Mouse (Mus musculus) kidney, postnatal 25 days (tissue): Measurements from ENCODE around the gene AC129217.1.
"Not testable (repeated sequence)": the region's sequence is repeated elsewhere in the genome, so short reads cannot be mapped to it uniquely, and the experiment has no call there.

Experiments used
- DNase-seq, 2 experiments: peaks; one replicate each; pipeline ENCODE4 v3.0.0; 2021; ENCODE audit warnings: mixed read lengths in 2 of 2

Gene AC129217.1

DNA sequence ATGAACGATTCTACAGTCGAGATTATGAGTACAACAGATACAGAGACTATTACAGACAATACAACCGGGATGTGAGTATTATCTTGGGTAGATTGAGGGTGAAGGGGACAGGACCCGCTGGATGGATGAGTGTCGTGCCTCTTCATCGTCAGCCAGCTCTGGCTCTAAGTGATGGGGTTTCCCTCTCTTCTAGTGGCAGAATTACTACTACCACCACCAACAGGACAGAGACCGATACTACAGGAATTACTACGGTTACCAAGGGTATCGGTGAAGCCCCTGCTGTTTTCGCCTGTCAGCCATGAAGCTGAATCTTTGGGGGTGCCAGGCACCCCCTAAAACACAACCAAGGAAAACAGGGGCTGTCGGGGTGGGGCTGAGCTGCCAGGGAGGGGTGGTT is 1.7 kb downstream of the AC129217.1 start:
- DNase-seq: no peak

DNA sequence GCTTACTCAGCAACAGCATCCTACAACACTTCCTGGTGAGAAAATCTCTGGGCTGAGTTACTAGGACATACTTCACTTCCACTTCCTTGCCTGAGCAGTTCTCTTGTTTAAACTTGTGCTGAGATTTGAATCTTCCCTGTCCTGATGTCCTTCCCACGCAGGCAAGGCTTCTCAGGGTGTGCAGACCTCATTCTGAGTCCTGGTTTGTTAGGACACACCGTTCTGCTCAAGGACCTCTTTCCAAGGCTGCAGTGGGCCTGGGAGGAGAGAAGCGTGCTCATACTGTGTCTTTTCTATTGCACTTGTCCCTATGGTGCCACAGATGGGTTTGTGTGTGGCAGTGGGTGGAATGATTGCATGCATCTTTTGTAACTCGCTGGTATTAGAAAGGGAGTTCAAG is 3.4 kb downstream of the AC129217.1 start:
- no peak for DNase-seq

DNA sequence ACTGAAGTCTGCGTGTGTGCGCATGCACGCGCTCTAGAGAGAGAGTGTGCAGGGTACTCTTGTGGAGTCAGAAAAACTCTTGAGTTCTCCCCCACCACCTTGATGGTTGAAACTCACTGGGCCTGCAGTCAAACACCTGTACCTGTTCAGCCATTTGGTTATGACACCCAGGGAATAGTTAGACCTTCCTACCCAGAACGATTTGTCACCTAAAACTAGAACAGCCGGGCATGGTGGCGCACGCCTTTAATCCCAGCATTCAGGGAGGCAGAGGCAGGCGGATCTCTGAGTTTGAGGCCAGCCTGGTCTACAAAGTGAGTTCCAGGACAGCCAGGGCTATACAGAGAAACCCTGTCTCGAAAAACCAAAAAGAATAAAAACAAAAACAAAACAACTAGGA is 6.8 kb downstream of the AC129217.1 start:
- peak in 1 of 2 experiments; percentile 37 for DNase-seq

DNA sequence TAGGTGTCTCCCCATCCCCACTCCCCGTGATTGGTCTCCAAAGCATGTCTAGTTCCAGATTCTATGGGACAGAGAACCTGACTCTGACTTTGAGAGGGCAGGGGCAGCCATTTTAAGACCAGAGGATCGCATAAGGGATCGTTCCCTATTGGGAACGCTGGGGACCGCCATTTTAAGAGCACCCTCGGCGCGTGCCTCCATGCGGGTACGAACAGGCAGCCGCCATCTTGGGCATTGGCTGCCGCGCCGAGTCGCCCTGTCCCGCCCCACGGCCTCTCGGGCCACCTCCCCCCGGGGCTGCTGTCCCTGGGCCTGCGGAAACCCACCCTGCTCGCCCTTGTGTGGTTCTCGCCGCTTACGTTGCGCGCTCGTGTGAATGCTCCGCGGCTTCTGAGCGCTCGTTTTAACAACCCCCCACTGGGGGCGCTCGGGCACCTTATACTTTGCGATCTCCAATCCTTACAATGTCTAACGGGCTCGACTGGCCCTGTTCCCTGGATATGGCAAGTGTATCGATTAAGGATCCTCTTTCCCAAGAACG is 7.7 kb downstream of the AC129217.1 start, which contains the start of gene Bscl2:
Gene Bscl2, plus strand, starts transcription at position 217 of the 541 bp plus-strand sequence.
- peak; percentile 87 to 90 for DNase-seq

DNA sequence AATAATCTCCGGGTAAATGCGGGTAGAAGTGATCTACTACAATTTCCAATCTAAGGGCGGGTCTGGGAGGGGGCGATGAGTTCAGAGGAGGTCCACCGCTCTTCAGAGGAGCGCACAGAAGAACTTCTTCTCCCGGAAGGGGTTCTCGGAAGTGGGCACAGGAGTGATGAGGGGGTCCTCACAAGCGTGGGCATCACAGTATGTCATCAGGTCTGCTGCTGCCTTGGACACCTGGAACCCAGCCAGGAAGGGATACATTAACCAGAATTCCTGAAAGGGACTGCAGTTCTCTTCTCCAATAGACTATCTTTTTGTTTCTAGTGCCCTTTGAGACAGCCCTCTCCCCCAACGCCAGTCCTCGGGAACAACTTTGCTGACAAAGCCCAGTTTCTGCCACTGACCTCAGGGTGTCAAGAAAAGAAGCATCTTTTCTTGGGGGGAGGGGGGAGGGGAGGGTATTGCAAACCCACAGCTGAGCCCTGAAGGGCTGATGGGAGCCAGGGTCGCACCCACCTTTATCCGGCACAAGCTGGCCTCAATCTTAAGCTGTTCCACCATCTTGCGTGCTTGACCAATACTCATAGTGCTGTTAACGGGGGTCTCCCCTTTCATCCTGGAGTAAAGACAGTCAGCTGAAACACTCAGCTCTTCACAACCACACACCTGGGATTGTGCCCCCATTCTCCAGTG is 8.6 kb downstream of the AC129217.1 start:
- peak; percentile 83 to 85 for DNase-seq

DNA sequence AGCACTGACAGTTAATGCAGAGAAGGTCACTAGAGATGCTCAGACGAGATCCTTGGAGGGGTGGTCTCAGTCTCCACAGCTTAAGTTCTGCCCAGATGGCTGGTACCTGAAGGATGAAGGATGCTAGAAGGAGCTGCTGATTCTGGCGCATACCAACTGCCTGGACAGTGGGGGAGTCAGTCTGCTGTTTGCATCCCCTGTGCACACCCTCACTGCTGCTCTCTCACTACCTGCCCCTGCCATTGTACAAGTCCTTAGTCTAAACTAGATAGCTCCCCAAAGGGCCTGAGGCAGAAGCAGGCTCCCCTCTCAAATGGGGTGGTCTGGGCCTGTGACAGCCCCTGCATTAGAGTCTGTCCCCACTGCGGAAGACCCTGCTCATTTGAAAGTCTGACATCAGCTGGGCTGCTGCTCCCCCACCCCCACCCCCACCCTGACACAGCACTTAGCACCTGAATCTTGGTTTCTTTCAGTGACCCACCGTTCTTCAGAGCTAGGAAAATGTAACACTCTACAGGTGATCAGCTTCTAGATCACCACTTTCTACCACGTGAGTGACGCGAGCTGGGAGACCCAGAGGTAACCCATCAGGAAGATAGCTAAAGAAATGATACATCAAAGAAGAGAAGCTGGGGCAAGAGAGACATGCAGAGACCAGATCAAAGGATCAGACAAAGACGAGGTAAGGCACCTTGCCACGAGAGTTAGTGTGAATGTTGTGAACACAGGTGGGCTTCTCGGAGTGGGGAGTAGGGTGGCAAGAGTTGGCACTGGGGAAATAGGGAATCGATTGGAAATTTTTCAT is 9.7 kb downstream of the AC129217.1 start, which contains the start of gene Gng3:
Gene Gng3, minus strand, starts transcription at position 92 of the 805 bp plus-strand sequence.
- DNase-seq: peak in 1 of 2 experiments; percentile 32

DNA sequence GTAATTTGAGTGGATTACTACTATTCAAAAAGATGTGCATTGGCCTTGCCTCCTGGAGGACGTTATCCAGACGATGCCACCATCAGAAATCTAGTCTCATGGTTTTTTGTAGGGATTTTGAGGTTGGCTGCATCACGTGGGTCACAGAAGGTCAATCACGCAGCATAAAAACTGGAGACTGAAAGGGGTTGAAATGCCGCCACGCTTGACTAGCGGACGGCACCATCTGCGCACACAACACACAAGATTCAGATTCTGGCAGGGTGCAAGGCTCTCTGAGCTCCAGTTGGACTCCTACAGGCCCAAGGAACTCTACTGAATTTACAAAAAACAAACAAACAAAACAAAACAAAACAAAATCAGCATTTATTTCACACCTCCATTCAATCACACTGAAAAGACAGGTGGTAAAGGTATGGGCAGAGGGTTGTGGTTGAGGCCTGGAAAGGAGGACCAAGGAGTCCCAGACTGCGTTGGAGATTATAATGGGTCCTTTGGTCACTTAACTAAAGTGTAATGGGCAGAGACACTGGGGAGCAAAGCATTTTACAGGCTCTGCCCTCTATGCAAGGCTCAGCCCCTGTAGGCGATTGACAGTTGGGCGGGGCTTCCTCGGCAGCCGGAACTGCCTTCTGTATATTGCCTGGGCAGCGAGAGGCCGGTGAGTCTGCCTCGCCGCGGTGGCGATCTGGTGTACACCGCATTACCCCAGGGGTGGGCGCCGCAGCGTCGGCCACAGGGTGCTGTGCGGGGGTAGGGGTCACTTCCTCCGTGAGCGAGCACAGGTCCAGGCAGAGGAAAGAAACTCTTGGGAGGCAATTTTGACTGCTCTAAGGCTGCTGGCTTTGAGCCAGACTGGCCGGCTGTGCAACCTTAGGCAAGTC is 10.6 kb downstream of the AC129217.1 start:
- DNase-seq: peak; percentile 86 to 92

DNA sequence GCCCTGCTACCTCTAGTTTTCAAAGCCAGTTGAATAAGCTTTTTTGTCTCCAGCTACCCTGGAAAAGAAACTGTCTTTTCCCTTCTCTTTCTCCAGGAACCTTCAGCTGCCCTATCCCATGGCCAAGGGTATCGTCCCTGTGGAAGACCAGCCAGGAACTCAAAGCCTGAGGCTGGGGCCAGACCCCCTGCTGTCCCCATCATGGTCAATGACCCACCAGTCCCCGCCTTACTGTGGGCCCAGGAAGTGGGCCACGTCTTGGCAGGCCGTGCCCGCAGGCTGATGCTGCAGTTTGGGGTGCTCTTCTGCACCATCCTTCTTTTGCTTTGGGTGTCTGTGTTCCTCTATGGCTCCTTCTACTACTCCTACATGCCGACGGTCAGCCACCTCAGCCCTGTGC is 11.4 kb downstream of the AC129217.1 start:
- DNase-seq: peak in 1 of 2 experiments; percentile 38

DNA sequence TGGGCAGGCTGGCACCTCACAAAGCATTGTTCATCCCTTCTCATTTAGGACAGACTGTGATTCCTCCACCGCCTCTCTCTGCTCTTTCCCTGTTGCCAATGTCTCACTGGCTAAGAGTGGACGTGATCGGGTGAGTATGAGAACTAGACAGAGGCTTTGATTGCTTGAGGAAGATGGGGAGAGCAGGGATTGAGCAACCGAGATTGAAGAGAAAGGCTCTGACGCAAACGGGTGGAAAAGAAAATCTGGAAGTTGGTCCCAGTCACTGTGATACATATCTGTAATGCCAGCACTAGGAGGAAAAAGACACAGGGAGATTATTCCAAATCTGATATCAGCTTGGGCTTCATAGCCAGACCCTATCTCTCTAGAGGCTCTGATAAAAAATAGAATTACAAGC is 13.4 kb downstream of the AC129217.1 start:
- no peak for DNase-seq

DNA sequence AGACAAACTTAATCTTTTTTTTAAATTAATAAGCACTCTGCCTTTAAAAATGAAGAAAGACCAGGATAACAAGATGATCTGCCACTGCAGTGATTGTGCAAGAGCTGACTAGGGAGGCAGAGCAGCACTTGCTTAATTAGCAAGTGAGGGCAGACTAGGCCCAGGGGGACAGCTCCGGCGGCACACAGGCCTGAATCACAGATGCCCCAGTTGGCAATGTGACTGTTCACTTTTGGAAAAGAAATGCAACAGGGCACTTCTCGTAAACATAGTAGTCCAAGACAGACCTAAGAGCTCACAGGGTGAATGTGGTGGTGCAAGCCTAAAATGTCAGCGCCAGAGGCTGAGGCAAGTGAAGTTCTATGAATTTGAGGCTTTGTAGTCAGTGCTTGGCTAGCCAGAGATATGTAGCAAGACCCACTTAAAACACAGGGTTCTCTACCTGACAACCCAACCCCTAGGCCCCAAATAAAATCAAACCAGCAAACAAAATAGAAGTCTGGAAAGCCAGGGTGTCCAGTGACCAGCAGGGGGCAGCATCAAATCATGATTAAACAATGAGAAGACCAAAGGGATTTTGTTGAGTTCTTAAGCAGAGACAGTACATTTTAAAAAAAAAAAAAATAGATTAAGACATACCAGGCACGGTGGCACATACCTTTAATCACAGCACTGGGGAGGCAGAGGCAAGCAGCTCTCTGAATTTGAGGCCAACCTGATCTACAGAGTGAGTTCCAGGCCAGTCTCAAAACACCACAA is 15.0 kb downstream of the AC129217.1 start:
- peak; percentile 77 to 95 for DNase-seq

DNA sequence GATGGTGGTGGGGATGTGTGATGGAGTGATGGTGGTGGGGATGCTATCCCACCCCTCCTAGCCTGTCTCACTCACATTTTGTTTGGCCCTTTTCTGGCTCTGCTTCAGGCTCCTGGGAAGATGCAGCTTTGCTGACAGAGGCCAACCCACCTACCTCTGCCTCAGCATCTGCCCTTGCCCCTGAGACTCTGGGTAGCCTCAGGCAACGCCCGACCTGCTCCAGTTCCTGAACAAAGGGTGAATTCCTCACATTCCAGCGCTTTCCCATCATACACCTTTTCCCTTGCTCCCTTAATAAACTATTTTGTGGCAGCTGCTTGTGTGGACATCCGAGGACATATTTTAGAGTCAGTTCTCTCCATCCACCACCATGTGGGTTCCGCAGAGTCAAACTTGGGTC is 18.8 kb downstream of the AC129217.1 start:
- no peak for DNase-seq

DNA sequence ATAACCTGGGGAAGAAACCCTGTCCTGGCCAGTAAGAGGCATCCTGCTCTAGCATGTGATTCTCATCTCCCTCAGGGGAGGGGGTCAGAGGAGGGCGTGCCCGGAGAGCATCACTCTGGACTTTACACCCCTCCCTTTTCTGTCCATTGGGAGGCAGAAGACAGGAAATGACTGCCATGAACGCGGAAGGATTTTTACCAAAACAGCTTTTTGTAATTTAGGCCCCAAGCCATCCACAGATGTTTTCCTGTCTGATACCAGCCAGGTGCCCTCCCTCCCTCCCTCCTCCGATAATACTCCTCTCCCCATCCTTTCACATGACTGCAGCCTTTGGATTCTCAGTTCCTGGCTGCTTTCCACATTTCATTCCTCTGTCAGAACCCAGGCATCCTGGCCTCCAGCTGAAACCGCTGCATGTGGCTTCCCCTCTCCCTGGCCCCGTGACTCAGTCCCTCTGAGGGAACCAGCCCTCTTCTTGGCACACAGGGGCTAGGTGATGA is 20.9 kb downstream of the AC129217.1 start, which contains the start of gene Lrrn4cl:
Gene Lrrn4cl, plus strand, starts transcription at position 367 of the 500 bp plus-strand sequence.
- DNase-seq: peak in 1 of 2 experiments; percentile 61

DNA sequence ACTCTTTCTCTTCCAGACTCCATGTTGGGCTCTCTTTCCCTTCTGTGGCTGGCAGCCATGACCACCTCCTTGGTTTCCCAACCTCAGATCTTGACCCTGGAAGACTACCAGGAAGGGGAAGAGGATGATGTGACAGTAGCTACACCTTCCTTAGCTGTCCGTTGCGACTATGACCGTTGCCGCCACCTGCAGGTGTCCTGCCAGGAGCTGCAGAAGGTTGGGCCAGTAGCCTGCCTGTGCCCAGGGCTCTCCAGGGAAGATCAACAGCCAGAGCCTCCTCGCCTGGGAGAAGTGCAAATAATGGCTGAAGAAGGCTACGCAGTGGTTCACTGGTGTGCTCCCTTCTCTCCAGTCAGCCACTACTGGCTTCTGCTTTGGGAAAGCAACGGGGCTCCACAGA is 22.1 kb downstream of the AC129217.1 start:
- DNase-seq: no peak

DNA sequence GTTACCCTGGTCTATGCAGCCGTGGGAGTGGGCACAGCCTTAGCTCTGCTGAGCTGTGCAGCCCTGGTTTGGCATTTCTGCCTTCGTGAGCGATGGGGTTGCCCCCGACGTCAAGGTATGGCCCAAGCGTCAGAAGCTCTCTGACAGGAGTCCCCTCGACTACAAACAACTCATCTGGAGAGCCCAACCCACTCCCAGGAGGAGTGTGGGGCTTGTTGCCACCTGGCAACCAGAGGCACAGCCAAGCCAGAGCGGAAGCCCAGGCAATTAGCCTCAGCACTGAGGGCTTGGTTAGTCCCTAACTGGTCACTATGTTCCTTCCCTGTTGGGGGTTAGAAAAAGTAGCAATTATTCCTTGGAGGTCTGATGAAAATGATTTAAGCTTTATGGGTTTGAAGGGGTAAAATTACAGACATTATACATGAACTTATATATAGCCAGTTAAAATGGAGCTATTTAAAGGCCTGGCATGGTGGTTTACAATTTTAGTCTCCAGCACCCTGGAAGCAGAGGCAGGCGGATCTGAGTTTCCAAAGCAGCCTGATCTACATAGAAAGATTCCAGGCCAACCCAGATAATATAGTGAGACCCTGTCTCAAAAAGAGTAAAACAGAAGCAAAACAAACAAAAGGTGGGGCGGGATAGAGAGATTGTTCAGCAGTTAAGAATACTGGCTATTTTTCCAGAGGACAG is 22.8 kb downstream of the AC129217.1 start:
- no peak for DNase-seq

DNA sequence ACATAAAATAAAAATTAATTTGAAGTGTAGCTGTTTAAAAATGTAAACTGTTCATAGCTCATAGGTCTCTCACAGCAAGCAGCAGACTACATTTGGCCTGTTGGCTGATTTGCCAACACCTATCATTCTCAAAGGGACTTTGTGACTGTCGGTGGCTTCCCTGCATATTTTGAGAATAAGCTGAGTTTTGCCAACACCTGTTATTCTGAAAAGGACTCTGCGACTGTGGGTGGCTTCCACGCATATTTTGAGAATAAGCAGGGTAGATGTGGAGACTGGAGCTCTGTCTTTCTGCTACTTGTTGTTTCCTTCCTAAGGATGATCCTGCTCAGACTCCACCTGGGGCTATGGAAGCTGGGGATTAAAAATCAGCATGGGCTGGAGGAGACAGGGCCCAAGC is 23.5 kb downstream of the AC129217.1 start:
- no peak for DNase-seq

DNA sequence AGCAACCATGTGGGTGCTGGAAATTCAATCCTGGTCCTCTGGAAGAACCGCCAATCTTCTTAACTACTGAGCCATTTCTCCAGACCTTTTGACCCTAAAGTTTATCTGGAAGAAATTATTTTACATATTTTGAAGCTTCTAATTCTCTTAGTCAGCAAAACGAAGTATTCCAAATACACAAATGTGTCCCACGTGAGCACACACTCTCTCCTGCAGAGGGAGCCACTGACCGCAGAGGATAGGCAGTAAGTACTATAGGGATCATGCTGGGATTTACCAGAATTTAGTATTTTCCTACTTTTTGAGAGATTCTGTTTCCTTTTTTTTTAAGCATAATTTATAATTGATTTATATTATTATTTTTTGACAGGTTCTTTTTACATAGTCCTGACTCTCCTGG is 28.1 kb downstream of the AC129217.1 start:
- peak; percentile 77 to 81 for DNase-seq

DNA sequence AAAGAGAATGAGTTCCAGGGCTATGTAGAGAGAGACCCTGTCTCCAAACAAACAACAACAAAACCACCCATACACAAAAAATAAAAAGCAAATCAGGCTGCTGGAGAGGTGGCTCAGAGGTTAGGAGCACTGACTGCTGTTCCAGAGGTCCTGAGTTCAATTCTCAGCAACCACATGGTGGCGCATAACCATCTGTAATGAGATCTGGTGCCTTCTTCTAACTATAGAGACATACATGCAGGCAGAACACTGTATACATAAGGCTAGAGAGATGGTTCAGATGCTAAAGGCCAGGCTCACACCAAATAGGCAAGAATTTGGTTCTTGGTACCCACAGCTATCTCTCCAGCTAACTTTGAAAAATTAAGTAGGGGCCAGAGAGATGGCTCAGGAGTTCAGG is 29.4 kb downstream of the AC129217.1 start:
- DNase-seq: peak in 1 of 2 experiments; percentile 68

DNA sequence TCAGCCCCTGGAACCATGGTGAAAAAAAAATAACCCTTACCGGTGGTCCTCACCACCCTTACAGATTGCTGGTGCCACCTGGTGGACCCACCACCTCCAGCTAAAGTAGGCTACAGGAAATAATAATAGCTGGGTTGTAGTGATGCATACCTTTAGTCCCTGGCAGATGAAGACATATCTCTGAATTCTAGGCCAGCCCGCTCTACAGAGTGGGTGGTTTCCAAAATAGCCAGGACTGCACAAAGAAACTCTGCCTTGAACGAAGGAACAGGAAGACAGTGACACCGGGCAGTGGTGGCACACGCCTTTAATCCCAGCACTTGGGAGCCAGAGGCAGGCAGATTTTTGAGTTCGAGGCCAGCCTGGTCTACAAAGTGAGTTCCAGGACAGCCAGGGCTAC is 34.7 kb downstream of the AC129217.1 start:
- no peak for DNase-seq

DNA sequence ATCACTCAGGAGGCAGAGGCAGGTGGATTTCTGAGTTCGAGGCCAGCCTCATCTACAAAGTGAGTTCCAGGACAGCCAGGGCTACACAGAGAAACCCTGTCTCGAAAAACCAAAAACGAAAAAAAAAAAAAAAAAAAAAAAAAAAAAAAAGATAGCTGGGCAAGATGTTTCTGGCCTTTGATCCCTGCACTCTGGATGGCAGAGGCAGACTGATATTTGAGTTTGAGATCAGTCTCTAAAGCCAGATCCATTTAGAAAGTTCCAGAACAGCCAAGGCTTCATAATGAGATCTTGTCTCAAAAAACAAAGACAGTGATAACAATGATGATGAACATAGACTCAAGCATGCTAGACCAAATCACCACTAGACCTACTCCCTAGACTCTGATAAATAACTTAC is 40.8 kb downstream of the AC129217.1 start:
- DNase-seq: not testable (repeated sequence)

DNA sequence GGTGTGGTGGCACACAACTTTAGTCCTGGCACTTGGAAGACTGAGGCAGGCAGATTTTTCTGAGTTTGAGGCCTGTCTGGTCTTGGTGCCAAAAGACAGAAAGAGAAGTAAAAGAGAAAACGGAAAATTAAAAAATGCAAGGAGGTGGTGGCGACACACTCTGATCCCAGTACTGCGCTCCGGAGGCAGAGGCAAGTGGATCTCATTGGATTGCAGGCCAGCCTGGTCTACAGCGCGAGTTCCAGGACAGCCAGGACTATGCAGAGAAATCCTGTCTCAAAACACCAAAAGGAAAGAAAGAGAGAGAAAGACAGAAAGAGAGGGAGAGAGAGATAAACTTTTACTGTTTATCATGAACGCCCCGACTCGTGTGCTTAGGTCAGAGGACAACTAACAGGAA is 41.3 kb downstream of the AC129217.1 start:
- no peak for DNase-seq
